Mouse (Mus musculus) spleen, postnatal 4 days (tissue): ENCODE data around the gene Farp1.

Source experiments
- DNase-seq, 2 experiments: peaks; one replicate each; pipeline ENCODE4 v3.0.0; 2022; ENCODE audit warnings: low spot score in 2 of 2

Farp1 gene

GRCm38 (mm10) chr14:121219226-121220039 lies 184.4 kb downstream of the Farp1 start:
- no peak for DNase-seq

DNA sequence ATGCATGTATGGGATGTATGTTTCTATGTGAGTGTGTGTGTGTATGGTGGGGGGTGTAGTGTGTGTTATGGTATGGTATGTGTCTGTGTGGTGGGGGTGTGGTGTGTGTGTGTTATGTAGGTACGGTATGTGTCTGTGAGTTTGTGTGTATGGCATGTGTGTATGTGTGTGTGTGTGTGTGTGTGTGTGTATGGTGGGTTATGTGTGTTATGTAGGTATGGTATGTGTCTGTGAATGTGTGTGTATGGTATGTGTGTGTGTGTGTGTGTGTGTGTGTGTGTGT lies 185.0 kb downstream of the Farp1 start:
- no peak for DNase-seq

GRCm38 (mm10) chr14:121220723-121221122 lies 185.7 kb downstream of the Farp1 start:
- DNase-seq, result no peak

- DNase-seq, result no peak
These were observed 190.8 kb downstream of the Farp1 start for GRCm38 (mm10) chr14:121225804-121226203.

- DNase-seq, result no peak
These were observed 194.2 kb downstream of the Farp1 start for GRCm38 (mm10) chr14:121229036-121229773.

DNA sequence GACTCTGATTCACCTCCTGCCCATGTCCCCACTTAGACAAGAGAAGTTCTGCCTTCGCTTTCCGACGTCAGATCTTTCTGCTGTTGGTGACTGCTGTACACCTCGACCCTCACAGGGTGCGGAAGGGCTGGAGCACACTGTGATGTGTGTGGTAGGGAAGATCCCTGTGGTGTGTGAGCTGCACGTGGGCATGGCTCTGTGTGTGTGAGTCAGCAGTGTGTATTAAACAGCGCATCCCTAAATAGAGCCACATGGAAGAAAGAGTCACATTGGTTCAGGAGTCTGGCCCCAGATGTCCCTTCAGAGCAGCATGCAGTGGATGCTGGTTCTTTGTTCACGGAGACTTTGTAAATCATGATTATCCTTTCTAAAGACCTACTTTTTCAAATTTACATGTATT lies 196.2 kb downstream of the Farp1 start:
- no peak for DNase-seq

DNA sequence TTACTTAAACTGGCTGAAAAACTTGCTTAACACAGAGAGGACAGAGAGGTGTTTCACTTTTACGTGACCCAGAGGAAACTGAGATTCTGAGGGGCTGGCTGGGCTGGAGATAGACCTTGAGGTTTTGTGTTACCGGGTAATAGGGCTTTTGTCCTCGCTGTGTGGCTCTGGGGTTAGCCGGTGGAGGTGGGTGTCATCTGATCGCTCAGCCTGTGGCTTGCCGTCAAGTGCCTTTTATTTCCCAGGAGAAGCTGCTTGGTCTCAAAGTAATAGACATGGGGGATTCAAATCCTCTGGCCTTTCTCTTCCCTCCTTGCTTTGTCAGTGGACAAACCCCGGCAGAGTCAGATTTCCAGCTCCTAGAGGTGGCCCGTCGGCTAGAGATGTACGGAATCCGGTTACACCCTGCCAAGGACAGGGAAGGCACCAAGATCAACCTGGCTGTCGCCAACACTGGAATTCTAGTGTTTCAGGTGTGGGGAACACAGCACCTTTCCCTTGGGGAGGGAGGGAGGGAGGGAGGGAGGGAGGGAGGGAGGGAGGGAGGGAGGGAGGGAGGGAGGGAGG lies 199.8 kb downstream of the Farp1 start:
- no peak for DNase-seq

GRCm38 (mm10) chr14:121236736-121237135 lies 201.7 kb downstream of the Farp1 start:
- no peak for DNase-seq

DNA sequence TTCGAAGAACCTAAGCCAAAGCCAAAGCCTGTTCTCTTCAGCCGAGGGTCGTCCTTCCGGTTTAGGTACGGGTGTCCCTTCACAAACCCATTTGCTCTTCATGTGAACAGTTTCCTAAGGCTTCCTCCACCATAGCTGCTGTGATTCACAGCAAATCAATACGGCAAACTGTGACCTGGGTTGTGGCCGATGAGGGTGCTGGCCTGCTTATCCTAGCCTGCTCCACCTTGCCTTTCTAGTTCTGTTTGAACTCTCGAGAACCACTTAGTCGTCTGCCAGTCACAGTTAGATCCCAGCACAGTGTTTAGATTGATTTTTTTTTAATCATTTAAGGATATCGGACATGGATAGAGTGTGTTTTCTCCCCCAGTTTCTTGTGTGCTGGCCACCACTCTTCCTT lies 203.7 kb downstream of the Farp1 start:
- no peak for DNase-seq

- no peak for DNase-seq
These were observed 204.4 kb downstream of the Farp1 start for GRCm38 (mm10) chr14:121239386-121239785.

- no peak for DNase-seq
These were observed 209.1 kb downstream of the Farp1 start for GRCm38 (mm10) chr14:121244104-121244503.

DNA sequence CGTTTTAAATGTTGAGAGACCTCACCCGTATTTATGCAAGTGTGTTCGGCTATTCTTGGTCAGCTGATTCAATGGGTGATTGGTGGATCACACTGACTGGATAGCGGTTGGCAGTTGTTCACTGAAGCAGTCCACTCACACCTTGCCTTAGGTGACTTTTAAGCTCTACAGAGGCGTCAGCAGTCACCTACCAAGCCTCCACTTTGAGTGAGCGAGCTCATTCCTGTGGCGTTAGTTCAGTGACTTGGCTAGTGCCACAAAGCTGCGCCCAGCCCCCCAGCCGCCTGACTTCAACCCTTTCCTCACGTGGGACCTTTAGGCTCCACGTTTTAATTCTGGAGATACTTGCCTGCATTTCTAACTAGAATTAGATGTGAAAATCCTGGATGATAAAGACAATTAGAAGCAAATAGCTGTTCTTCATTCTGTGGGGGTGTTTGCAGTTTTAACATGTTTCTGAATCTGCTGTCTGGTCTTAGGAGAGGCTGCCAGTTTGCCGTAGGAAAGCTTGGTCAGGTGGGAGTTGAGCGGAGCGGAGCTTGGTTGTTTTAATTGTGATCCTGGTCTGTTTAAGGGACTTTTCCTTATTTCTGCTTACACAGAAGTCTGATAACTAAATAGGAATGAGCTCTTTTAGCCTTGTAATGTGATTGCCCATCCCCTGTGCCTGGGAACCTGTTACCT lies 211.2 kb downstream of the Farp1 start:
- DNase-seq, result no peak

DNA sequence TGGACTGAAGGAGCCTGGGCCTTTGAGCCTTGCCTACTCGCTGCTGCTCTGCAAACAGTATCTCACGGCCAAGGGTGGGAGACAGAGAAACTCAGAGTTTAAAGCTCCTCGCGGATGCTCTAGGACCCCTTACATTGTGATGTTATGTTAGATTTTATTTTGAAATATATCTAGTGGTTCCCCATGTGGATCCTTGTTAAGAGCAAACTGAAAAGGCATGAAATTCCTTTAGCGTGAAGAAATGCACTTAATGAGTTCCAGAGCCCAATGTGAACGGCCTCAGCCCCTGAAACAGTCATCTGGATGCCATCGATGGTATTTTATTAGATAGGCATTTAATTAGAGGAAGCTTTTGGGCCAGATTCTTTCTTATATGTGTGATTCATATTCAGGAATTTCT lies 212.3 kb downstream of the Farp1 start:
- DNase-seq, result no peak

DNA sequence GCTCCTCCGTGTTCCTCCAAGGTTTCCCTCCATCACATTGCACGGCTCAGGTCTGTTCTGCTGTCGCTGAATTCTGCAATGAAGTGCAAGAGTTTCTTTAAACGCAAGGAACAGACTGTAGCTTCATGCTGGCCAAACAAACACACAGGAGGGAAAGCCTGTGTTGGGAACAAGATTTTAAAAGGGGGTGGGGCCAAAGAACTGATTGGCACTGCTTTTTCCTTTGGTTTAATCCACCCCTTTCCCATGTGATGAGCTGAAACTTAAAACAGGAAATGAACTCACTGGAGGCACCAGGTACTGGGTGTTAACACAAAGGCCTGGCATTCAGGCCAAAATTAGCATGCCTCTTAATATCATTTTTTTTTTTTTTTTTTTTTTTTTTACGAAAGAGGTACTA lies 213.3 kb downstream of the Farp1 start:
- no peak for DNase-seq

- DNase-seq, result no peak
These were observed 216.1 kb downstream of the Farp1 start for GRCm38 (mm10) chr14:121251099-121251498.

- no peak for DNase-seq
These were observed 216.7 kb downstream of the Farp1 start for GRCm38 (mm10) chr14:121251708-121252107.

GRCm38 (mm10) chr14:121252542-121252941 lies 217.5 kb downstream of the Farp1 start:
- DNase-seq, result no peak

DNA sequence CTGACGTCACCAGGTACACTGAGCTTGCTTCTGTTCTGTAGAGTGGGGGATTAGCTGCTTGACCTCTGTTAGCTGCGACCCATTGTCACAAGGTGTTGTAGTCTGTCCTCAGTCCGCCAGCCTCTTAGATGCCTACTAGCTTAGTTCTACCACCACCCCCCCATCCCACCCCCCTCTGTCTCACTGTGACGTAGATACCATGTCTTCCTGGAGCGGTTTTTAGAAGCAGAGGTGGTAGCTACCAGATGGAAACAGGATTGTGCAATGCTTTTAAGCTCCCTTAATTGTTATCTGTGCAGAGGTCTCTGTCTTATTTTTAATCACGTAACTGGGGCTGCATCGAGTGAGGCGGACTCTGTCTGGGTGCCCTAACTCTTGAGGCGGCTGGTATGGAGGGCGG lies 219.9 kb downstream of the Farp1 start:
- no peak for DNase-seq

GRCm38 (mm10) chr14:121255469-121255868 lies 220.5 kb downstream of the Farp1 start:
- no peak for DNase-seq

- no peak for DNase-seq
These were observed 221.9 kb downstream of the Farp1 start for GRCm38 (mm10) chr14:121256896-121257295.

GRCm38 (mm10) chr14:121259332-121259731 lies 224.3 kb downstream of the Farp1 start:
- DNase-seq, result no peak

- DNase-seq, result peak in 1 of 2 experiments; percentile 31
These were observed 224.8 kb downstream of the Farp1 start for GRCm38 (mm10) chr14:121259789-121260188.
